Mouse (Mus musculus): ENCODE measurements around the gene Prss41. TPM values are rescaled to one million over a fixed set of nuclear protein-coding genes. Genes with fewer than 3 reads are reported as not detected.

Prss41 gene
- polyA plus RNA-seq, 2 experiments = 0.78 to 2.1 TPM

- no peak overlapping the region for H3K4me2 ChIP-seq (replicated peaks; ENCODE audit: low read depth, low read length, severe bottlenecking)
- peaks cover 66% of the 10 kb centered on the region for H3K36me3 ChIP-seq (ENCODE audit: control insufficient read depth, insufficient read depth, low read length)
- H3K4me1 ChIP-seq (ENCODE audit: control insufficient read depth, insufficient read depth, low read length) = peaks cover 11% of the 10 kb centered on the region
- 78% methylated on average over 4 of the region's 4 CpGs for WGBS
- H3K9me3 ChIP-seq (ENCODE audit: control insufficient read depth, low read length) = no peaks in the 10 kb centered on the region
- no peak for ATAC-seq (ENCODE audit: low FRiP score, low read depth)
- H3K27me3 ChIP-seq (ENCODE audit: control insufficient read depth, insufficient read depth, low read length) = no peaks in the 10 kb centered on the region
- no peak overlapping the region for H3K9ac ChIP-seq (ENCODE audit: low read depth, low read length, severe bottlenecking)
- H3K27ac ChIP-seq (replicated peaks; ENCODE audit: low read depth, low read length) = no peak overlapping the region
- H3K4me3 ChIP-seq (replicated peaks; ENCODE audit: low read length) = no peak overlapping the region
- DNase-seq (ENCODE audit: low spot score) = no peak
- no peak for TF ChIP-seq POLR2A (IDR thresholded peaks at IDR 0.05; ENCODE audit: borderline replicate concordance, extremely low read depth, insufficient read depth, insufficient read length)
These were observed 18.4 kb downstream of the Prss41 start for GRCm38 (mm10) chr17:23825591-23825990.

GRCm38 (mm10) chr17:23823614-23824013, 20.4 kb downstream of the Prss41 start:
- WGBS = 94% methylated on average over 12 of the region's 12 CpGs
- H3K4me3 ChIP-seq (replicated peaks; ENCODE audit: low read length) = no peak overlapping the region
- no peak for ATAC-seq (ENCODE audit: low FRiP score, low read depth)
- peaks cover 14% of the 10 kb centered on the region for H3K9me3 ChIP-seq (ENCODE audit: control insufficient read depth, low read length)
- H3K36me3 ChIP-seq (ENCODE audit: control insufficient read depth, insufficient read depth, low read length) = peaks cover 85% of the 10 kb centered on the region
- H3K9ac ChIP-seq (ENCODE audit: low read depth, low read length, severe bottlenecking) = no peak overlapping the region
- H3K27me3 ChIP-seq (ENCODE audit: control insufficient read depth, insufficient read depth, low read length) = no peaks in the 10 kb centered on the region
- DNase-seq (ENCODE audit: low spot score) = no peak
- no peak overlapping the region for H3K27ac ChIP-seq (replicated peaks; ENCODE audit: low read depth, low read length)
- H3K4me1 ChIP-seq (ENCODE audit: control insufficient read depth, insufficient read depth, low read length) = peaks cover 11% of the 10 kb centered on the region
- H3K4me2 ChIP-seq (replicated peaks; ENCODE audit: low read depth, low read length, severe bottlenecking) = no peak overlapping the region
- TF ChIP-seq POLR2A (IDR thresholded peaks at IDR 0.05; ENCODE audit: borderline replicate concordance, extremely low read depth, insufficient read depth, insufficient read length) = no peak

- WGBS = 83% methylated on average over 16 of the region's 16 CpGs
- Histone ChIP-seq H3K4me1 (ENCODE audit: control insufficient read depth, insufficient read depth, low read length) (peaks cover 11% of the 10 kb centered on the region), H3K9ac (ENCODE audit: low read depth, low read length, severe bottlenecking) (no peak overlapping the region), H3K27ac (replicated peaks; ENCODE audit: low read depth, low read length) (no peak overlapping the region), H3K36me3 (ENCODE audit: control insufficient read depth, insufficient read depth, low read length) (peaks cover 91% of the 10 kb centered on the region), H3K4me2 (replicated peaks; ENCODE audit: low read depth, low read length, severe bottlenecking) (no peak overlapping the region), H3K4me3 (replicated peaks; ENCODE audit: low read length) (no peak overlapping the region), H3K27me3 (ENCODE audit: control insufficient read depth, insufficient read depth, low read length) (no peaks in the 10 kb centered on the region), H3K9me3 (ENCODE audit: control insufficient read depth, low read length) (peaks cover 20% of the 10 kb centered on the region)
- no peak for TF ChIP-seq POLR2A (IDR thresholded peaks at IDR 0.05; ENCODE audit: borderline replicate concordance, extremely low read depth, insufficient read depth, insufficient read length)
- ATAC-seq (ENCODE audit: low FRiP score, low read depth) (no peak), DNase-seq (ENCODE audit: low spot score) (no peak)
These were observed 21.0 kb downstream of the Prss41 start for GRCm38 (mm10) chr17:23823018-23823417.

GRCm38 (mm10) chr17:23822094-23822493, 21.9 kb downstream of the Prss41 start:
- Histone ChIP-seq H3K4me1 (ENCODE audit: control insufficient read depth, insufficient read depth, low read length) (peaks cover 1% of the 10 kb centered on the region; the same call in 1 of the 2 replicates), H3K9ac (ENCODE audit: low read depth, low read length, severe bottlenecking) (no peak overlapping the region), H3K9me3 (ENCODE audit: control insufficient read depth, low read length) (peaks cover 27% of the 10 kb centered on the region), H3K4me2 (replicated peaks; ENCODE audit: low read depth, low read length, severe bottlenecking) (no peak overlapping the region), H3K27ac (replicated peaks; ENCODE audit: low read depth, low read length) (no peak overlapping the region), H3K36me3 (ENCODE audit: control insufficient read depth, insufficient read depth, low read length) (peaks cover 100% of the 10 kb centered on the region), H3K27me3 (ENCODE audit: control insufficient read depth, insufficient read depth, low read length) (no peaks in the 10 kb centered on the region), H3K4me3 (replicated peaks; ENCODE audit: low read length) (no peak overlapping the region)
- DNase-seq (ENCODE audit: low spot score) = no peak
- no peak for TF ChIP-seq POLR2A (IDR thresholded peaks at IDR 0.05; ENCODE audit: borderline replicate concordance, extremely low read depth, insufficient read depth, insufficient read length)
- ATAC-seq (ENCODE audit: low FRiP score, low read depth) = no peak
- WGBS = 70% methylated on average over 6 of the region's 6 CpGs

GRCm38 (mm10) chr17:23820731-23821130, 23.2 kb downstream of the Prss41 start:
- ATAC-seq (ENCODE audit: low FRiP score, low read depth) (no peak), DNase-seq (ENCODE audit: low spot score) (no peak)
- Histone ChIP-seq H3K4me3 (replicated peaks; ENCODE audit: low read length) (no peak overlapping the region), H3K4me2 (replicated peaks; ENCODE audit: low read depth, low read length, severe bottlenecking) (no peak overlapping the region), H3K9ac (ENCODE audit: low read depth, low read length, severe bottlenecking) (no peak overlapping the region), H3K27me3 (ENCODE audit: control insufficient read depth, insufficient read depth, low read length) (no peaks in the 10 kb centered on the region), H3K9me3 (ENCODE audit: control insufficient read depth, low read length) (peaks cover 39% of the 10 kb centered on the region), H3K4me1 (ENCODE audit: control insufficient read depth, insufficient read depth, low read length) (no peaks in the 10 kb centered on the region), H3K27ac (replicated peaks; ENCODE audit: low read depth, low read length) (no peak overlapping the region), H3K36me3 (ENCODE audit: control insufficient read depth, insufficient read depth, low read length) (peaks cover 100% of the 10 kb centered on the region)
- no peak for TF ChIP-seq POLR2A (IDR thresholded peaks at IDR 0.05; ENCODE audit: borderline replicate concordance, extremely low read depth, insufficient read depth, insufficient read length)
- 97% methylated on average over 5 of the region's 5 CpGs for WGBS

GRCm38 (mm10) chr17:23819235-23819634, 24.7 kb downstream of the Prss41 start:
- Histone ChIP-seq H3K27me3 (ENCODE audit: control insufficient read depth, insufficient read depth, low read length) (no peaks in the 10 kb centered on the region), H3K4me2 (replicated peaks; ENCODE audit: low read depth, low read length, severe bottlenecking) (no peak overlapping the region), H3K9ac (ENCODE audit: low read depth, low read length, severe bottlenecking) (no peak overlapping the region), H3K9me3 (ENCODE audit: control insufficient read depth, low read length) (peaks cover 49% of the 10 kb centered on the region), H3K4me3 (replicated peaks; ENCODE audit: low read length) (no peak overlapping the region), H3K4me1 (ENCODE audit: control insufficient read depth, insufficient read depth, low read length) (no peaks in the 10 kb centered on the region), H3K36me3 (ENCODE audit: control insufficient read depth, insufficient read depth, low read length) (peaks cover 99% of the 10 kb centered on the region), H3K27ac (replicated peaks; ENCODE audit: low read depth, low read length) (no peak overlapping the region)
- DNase-seq (ENCODE audit: low spot score) = no peak
- WGBS = 97% methylated on average over 25 of the region's 25 CpGs
- no peak for TF ChIP-seq POLR2A (IDR thresholded peaks at IDR 0.05; ENCODE audit: borderline replicate concordance, extremely low read depth, insufficient read depth, insufficient read length)
- no peak for ATAC-seq (ENCODE audit: low FRiP score, low read depth)
